Mouse (Mus musculus): Measurements from ENCODE around the gene Phc2.

Gene Phc2

DNA sequence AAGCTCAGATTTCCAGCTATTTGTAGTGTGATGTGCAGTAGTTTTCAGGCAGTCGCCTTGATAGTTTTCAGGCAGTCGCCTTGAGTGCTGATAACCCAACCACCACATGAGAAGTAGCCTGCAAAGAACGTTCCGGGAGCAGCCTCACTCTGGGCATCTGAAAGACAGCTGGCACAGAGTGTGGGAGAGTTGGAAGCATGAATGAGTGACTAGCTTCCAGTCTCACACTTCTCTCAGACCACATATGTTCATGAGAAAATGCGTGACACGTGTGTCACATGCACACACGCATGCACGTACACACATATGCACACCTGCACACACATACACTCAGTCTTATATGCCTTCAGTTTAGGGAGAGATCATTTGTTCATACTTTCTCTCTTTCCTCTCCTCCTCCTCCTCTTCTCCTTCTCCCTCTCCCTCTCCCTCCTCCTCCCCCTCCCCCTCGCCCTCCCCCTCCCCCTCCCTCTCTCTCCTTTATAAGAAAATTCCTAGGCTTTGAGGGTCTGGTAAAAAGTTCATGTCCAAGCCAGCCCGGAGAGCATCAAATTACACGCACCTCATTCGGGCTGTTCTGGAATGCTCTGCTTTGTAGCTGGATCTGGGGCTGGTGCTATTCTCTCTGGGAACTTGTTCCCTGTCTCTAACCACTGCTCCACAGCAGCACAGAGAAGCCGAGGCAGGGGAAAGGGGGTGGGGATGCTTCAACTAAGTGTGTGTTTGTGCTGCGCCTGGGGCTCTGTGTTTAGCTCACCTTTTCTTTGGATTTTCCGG, 37.8 kb downstream of the Phc2 start:
- DNase-seq (ENCODE audit: low spot score), result no peak

DNA sequence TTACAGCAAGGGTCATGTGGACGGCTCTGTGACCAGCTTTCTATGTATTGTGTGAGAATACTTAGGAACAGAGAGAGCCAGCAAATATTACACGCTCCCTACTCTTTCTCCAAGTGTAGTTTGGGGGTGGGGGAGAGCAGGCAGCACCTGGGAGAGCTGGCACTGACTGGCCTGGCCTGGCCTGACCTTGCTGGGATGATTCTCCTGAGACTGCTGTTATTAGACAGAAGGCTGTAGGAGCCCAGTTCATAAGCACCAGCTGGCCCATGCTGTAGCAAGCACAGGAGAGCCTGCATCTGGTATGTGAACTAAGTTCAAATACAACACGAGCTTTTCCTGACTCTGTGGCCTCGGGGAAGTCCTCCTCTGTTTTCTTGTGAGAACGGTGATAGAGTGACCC, 38.7 kb downstream of the Phc2 start:
- DNase-seq (ENCODE audit: low spot score), result no peak

DNA sequence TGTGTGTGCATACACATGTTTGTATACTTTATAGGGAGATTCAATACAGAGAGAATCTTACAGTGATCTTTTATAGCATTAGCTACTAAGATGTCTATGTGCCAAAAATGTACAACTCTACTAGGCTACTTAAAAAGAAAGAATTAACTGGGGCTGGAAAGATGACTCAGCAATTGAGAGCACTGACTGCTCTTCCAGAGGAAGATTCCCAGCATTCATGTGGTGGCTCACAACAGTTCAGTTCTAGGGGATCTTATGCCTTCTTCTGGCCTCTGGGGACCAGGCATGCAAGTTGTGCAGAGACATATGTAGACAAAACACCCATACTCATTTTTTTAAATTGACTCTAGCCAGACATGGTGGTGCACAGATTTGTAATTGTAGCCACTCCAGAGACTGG, 39.8 kb downstream of the Phc2 start:
- DNase-seq (ENCODE audit: low spot score), result no peak

DNA sequence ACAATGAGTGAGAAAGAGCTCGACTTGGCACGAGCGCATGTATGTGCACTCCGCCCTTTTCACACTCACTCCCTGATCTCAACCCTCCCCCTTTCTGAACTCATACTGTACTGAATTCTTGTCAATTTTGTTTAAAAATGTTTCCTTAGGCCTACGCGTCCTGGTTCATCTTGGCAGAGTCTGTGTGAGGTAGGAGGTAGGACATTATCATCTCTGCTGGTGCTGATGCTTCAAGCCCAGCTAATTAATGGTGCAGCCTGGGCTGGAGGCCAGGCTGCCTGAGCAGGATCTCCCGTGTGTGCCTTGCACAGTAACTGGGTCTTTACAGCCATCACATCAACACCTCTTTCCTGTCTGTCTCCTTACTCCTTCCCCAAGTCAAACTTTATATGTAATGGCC, 40.6 kb downstream of the Phc2 start:
- DNase-seq (ENCODE audit: low spot score), result no peak

DNA sequence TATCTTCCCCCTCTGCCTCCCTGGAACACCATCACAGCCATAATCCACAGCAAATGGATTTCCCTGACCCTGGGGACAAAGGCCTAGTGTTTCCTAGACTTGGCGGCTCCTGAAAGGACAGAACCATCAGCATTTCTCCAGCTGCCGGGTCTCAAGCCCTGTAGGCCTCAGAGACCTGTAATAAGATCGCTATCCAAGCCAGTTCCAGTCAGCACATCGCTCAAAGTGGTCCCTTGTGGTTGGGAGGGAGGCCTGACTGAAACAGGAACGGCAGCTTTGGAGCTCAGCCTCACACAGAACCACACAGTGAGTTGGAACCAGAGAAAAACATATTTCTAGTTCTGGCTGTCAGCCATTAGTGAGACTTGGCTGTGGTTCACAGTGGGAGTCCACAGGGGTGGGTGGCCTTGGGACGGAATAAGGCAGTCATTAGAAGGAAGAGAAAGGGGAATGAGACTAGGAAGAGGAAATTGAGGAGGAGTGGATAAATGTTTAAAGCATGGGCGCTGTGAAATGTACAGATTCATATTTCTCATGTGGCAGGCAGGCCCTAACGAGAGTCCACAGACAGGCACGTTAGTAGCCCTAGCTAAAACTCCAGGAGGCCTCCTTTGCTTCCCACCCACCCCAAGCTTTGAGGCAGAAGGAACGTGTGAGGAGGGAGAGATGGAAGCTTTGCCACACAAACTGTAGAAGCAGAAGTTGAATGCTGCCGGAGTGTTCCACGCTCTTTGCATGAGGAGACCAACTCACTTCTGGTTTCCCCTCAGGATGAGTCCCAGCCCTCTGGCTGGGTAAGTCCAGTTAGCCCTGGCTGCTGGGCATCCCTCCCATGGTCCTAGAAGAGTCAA, 43.7 kb downstream of the Phc2 start:
- no peak for DNase-seq (ENCODE audit: low spot score)

DNA sequence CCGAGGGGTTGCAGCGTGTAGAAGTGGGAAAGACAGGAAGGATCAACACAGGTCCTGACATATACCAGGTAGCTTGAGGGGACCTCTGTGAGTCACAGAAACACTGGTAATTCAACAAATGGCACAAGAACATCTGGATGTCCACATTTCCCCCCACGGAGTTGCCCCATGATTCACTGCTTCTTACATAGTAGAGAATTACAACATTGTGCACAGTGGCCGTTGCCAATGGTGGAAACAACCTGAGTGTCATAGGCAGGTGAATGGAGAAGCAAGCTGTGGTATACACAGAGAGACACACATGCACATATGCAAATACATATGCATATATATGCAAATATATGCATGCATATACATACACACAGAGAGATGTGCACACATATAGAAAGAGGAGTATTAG, 45.4 kb downstream of the Phc2 start:
- DNase-seq (ENCODE audit: low spot score), result no peak

DNA sequence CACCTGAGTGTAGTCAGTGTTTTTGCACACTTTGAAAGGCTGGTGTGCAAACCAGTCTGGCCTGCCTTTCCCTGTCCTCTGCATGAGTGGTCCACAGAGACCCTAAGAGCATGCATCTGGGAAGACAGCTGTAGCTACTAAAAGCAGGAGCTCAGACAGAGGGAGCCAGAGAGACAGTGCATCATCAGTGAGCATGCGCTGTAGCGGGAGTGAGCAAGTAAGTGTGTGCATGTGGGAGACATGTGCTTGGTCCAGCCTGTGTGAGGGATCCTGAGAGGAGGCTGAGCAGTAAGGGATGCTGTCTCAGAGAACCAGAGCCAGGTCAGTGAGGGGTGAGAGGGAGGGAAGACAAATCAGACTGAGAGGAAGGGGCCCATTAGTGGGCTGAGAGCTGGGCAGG, 46.0 kb downstream of the Phc2 start:
- no peak for DNase-seq (ENCODE audit: low spot score)

DNA sequence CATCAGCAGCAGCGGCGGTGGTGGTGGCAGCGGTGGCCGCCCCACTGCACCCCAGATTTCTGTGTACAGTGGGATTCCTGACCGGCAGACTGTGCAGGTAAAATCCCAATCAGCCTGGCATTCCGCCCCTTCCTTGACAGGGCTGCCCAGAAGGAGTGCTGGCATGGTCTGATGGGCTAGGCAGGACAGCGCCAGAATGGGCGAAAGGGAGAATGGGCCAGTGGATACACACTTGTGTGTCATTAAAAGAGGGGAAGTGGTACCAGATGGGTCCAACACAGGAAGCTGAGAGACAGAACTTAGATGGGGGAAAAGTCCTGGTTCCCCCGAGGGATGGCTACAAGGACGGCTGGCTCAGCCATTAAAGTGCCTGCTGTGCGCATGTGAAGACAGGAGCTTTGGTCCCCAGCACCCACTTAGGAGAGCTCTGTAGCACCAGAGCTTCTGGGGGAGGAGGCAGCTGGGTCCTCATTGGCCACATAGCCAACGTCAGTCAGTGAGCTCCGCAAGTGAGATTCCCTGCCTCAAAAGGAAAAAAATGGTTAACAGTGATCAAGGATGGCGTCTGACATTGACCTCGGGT, 50.7 kb downstream of the Phc2 start:
- DNase-seq (ENCODE audit: low spot score), result no peak

DNA sequence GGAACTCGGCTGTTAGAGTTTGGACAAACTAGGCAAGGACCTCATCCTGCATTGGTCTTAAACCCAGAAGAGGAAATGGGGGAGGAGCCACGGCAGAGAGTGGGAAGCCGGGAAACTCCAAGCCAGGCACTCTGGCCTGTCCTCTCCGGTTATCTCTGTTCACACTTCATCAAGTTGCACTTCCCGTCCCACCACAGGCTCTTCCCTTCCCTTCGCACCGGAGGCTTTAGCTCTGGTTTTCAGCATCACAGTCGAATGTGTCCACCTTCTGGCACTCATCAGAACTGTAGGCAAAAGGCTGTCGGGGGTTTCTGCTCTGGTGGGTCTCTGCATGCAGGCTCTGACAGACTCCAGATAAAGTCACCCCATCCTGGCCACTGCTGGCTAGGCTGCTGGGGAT, 52.1 kb downstream of the Phc2 start:
- peak; percentile 39 for DNase-seq (ENCODE audit: low spot score)

DNA sequence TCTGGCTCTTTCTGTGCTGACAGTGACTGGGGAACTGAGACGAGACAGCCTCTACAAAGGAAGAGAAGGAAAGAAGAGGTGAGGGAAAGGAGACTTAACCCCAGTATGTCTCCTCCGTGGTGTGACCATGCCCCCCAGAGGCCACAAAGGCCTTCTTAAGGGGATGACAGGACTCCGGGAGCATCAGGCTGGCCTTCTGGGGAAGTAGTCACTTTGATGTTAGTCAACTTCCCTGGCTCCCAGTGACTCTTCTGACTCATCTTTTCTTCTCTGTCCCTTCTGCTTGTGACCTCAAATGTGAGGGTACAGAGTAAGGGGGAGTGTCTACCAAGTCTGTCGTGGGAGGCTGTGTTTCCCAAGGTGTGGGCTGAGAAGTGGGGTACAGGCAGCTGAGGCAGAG, 52.9 kb downstream of the Phc2 start:
- no peak for DNase-seq (ENCODE audit: low spot score)

DNA sequence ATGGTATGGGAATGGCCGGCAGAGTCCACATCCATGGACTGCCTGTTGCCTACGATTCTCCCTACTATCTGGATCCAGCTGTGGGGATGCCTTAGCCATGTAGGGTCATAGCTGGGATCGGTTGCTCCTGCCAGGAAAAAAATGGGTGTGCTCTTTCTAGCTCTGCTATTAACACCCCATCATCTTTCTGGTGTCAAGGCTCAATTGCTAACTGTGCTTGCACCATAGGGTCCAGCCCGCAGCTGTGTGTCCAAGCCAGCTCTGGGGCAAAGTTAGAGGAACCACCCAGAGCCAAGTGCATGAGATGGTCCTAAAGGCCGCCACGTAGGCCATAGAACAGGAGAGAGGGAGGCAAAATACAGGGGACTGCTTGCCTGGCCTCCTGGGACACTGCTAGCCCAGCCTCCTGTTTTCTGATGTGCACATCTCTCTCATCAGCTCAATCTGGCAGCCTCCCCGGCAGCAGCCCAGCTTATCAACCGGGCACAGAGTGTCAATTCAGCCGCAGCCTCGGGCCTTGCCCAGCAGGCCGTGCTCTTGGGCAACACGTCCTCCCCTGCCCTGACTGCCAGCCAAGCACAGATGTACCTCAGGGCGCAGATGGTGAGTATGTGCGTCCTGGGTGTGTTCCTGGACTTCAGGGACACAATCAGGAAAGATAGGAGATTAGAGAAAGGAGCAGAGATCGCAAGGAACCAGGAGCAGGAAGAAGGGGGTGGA, 54.7 kb downstream of the Phc2 start:
- no peak for DNase-seq (ENCODE audit: low spot score)

DNA sequence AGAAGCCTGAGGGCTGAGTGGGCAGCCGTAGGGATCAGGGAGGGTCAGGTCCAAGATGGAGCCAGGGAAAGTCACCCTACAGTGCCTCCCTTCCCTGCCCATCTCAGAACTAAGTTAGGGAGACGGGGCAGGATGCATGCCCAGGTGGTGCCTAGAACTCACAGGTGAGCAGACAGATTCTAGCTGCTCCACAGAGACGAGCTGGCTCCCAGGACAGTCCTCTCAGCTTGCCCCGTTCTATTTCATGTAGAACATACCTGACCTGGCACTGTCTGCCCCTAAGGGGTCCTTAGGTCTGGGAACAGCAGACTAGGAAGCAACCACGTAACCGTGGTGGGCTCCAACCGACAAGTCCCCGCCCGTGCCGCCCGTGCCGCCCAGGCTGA, 55.3 kb downstream of the Phc2 start:
- no peak for DNase-seq (ENCODE audit: low spot score)

DNA sequence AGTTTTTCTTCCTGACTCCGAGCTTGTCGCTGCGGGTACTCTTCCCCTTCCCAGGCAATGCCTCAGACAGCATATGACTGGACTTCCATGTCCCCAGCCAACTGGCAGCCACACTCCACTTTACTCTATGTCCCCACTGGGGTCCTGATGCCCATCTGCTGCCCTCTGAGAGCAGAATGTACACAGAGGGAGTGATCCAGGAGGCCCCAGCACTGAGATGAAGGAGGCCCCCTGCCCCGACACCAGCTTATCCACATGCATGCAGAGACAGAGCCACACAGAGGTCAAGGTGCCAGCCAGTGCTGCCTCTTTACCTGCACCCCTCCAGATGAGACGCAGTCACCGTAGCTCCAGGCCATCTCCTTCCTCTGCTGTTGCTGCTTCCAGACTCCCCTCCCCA, 55.8 kb downstream of the Phc2 start:
- DNase-seq (ENCODE audit: low spot score), result no peak

DNA sequence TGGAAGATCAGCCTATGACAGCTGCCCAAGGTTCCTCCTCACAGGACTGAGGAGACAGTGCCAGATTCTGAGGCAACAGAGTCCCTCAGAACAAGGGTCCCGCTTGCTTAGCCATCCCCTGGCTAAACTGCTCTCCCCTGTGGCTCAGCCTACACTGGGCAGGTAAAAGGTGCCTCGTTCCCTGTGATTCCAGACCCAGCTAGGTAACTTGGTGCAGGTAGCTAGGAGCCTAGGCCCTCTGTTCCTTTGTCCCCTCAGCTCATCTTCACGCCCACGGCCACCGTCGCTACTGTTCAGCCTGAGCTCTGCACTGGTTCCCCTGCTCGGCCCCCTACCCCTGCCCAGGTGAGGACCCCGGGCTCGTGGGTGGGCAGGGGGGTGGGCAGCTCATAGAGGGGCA, 56.3 kb downstream of the Phc2 start:
- DNase-seq (ENCODE audit: low spot score), result no peak

DNA sequence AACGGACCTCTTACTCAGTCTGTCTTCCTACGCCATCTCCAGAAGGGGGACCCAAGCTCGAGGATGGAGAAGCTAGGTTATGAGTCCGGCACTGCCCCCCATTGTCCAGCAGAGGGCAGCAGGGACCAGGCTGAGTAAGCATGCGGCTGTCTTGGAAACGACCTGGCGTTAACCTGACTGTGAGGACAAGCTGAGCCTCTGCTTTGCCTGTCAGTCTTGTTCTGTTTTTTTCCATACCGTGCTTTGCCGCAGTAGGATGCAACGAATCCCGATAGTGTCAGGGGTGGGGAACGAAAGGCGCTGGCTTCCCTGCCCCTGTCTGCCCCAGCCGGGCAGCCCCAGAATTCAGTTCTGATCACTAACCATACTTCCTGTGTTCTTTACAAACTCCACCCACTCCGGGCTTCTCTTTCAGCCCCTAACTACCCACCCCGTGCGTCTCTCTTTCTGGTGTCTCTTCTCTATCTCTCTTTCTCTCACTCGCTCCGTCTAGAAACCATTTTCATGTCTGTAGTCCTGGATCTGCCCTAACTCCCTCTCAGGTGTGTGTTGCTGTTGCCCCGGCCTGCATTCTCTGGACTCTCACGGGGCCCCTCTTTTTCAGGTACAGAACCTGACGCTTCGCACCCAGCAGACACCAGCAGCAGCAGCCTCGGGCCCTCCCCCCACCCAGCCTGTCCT, 57.1 kb downstream of the Phc2 start:
- peak; percentile 87 for DNase-seq (ENCODE audit: low spot score)

DNA sequence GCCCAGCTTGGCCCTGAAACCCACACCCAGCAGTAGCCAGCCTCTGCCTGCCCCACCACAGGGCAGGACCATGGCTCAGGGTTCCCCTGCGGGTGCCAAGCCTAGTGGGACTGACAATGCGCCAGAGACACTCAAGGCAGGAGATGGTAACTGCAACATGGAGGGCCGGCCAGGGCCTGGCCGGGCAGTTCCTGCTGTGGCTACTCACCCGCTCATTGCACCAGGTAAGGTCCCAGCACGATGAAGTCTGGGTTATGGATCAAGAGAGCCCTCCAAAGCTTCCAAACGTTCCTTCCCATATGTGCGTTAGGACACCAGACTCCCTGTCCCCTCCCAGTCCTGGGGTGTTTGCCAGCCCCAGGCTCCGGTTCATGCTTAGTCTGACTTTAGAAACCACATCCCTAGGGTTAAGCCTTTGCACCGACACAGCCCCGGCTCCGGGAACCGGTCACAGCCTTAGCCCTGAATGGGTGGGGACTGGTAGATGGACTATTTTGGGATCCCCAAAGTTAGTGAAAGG, 57.7 kb downstream of the Phc2 start:
- no peak for DNase-seq (ENCODE audit: low spot score)

DNA sequence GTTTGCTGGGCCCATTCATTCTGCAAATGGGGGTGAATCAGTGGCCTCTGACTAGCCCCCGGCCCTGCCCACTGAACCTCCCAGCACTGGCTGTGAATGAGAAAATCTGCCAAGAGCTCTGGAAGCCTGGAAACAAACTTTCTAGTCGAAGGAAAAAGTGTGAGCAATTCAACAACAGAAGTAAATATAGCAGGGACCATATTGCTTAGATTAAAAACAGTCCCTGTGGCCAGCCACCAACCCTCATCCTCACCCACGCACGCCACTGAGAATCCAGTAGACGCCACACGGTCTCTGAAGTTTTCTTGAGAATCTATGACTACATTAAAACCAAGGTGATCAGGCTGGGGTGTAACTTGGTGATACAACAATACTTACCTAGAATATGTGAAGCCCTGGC, 58.4 kb downstream of the Phc2 start:
- no peak for DNase-seq (ENCODE audit: low spot score)

DNA sequence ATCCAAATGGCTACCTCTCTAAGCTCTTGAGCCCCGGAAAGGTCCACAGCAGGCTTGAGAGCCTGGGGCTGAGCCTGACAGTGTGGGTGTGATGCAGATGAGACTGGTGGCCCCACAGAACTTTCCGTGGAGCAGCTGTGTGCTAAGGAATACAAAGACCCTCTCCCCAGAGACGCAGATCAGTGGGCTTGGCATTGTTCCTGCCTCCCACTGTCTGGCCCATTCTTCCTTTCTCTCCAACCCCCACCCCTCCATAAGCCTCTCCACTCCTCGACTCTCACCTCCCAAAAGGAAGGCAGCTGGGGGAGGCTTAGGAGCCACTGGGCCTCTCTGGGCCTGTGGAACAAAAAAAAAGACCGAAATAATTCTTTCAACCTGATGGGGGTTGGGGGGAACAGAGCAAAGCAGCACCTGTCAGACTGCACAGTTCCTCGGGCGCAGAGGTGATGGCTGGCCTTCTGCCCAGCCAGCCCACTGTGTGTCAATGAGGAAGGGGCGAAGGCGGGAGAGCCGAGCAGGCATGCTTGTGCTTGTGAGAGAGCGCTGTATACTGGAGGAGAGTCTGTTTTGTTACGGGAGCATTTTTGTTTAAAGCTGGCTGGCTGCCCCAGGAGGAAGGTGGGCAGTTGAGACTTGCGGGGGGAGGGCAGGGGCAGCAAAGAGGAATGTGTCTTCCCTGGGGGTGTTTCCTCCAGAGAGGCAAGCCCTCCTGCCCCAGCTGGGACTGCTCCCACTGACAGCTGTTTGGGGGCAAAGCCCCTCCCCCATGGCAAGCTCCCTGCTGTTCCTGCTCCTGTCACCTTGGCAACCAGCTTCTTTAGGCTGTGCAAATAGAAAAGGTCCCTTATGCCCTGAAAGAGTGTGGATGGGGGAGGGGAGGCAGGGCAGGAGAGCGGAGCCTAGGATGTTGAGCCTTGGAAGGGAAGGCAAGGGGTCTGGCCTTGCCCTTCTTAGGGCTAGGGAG, 61.0 kb downstream of the Phc2 start:
- DNase-seq (ENCODE audit: low spot score), result peak; percentile 78

DNA sequence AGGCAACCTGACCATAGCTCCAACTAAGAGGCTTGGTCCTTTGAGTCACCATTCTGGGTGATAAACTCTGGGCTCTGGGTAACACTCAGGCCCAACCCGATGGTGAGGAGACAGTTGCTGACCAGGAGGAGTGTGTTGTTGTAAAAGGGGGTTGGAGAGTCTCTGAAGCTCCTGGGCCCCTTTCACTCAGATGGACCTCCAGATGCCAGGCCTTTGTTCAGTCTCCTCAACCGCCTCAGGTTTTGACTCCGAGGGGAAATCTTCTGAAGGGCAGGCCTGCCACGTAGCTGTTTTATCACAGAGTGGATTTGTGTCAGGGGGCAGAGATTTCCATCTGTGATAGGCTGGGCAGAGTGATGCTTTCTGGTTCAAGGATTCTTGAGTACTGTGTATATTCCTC, 61.8 kb downstream of the Phc2 start:
- no peak for DNase-seq (ENCODE audit: low spot score)

DNA sequence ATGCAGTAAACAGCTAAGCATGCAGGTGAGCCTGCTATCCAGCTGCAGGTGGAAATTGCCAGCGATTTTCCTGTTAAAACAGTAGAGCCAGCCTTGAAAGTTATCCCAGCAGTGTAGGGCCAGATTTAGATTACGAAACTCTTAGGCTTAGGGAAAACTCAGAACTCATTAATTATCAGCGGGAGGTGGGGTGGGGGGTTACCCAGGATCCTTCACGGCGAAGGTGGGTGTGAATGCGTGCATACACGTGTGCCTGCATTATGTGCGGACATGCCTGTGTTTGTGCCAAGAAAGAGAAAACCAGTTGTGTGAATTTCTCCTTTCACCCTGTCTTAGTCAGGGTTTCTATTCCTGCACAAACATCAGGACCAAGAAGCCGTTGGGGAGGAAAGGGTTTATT, 62.2 kb downstream of the Phc2 start:
- DNase-seq (ENCODE audit: low spot score), result no peak

DNA sequence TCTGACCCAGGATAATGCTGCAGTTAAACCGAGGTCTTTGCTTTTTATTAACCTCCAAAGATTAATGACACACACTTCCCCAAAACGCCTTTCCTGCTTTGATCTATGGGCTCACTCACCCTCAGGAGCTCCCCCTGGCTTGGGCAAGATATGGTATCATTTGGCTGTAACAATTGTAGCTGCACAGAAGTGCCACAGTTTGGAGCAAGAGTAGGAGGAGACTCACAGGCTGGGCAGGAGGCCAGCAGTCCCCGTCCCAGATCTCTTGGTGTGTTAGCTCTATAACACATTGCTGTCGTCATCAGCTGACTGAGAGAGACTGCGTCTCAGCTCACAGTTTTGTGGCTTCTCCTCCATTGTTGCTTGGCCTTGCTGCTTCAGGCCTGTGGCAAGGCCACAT, 65.6 kb downstream of the Phc2 start:
- DNase-seq (ENCODE audit: low spot score), result no peak
